ENCODE assay signal across 23 mouse cellular contexts in genomic region chr15:94942465-94942864, GRCm38 (mm10).
DNase-seq lines count a peak whose midpoint lies in the region; ATAC-seq and TF ChIP-seq lines count a peak whose summit lies in the region.
"Had no signal": no experiment of that assay in that cellular context is flagged by ENCODE, and none has a peak within 500 bp of the region (broad histone marks: within the 10 kb centered on the region; RNA-seq: fewer than 3 reads in every experiment).

No protein-coding gene starts in this region.

- no peak for TF ChIP-seq CTCF in stomach, postnatal 0 days (IDR thresholded peaks at IDR 0.05; ENCODE audit: low read depth)
- TF ChIP-seq CTCF in intestine, postnatal 0 days (IDR thresholded peaks at IDR 0.05; ENCODE audit: low read depth), result no peak

- no peaks in the 10 kb centered on the region for H3K36me3 ChIP-seq in stomach, embryonic 15.5 days
- H3K36me3 ChIP-seq in stomach, postnatal 0 days (ENCODE audit: control insufficient read depth, insufficient read depth, low read length), result no peaks in the 10 kb centered on the region
- H3K36me3 ChIP-seq in intestine, embryonic 15.5 days, result no peaks in the 10 kb centered on the region
- H3K36me3 ChIP-seq in intestine, embryonic 16.5 days (ENCODE audit: control insufficient read depth, insufficient read depth, low read length), result no peaks in the 10 kb centered on the region
- no peaks in the 10 kb centered on the region for H3K36me3 ChIP-seq in intestine, postnatal 0 days (ENCODE audit: control insufficient read depth, insufficient read depth)
- no peaks in the 10 kb centered on the region for H3K36me3 ChIP-seq in limb, embryonic 10.5 days
- H3K36me3 ChIP-seq: G1E had no signal

- no peak overlapping the region for H3K4me2 ChIP-seq in stomach, embryonic 15.5 days
- H3K4me2 ChIP-seq in stomach, postnatal 0 days (replicated peaks; ENCODE audit: low read depth), result no peak overlapping the region
- H3K4me2 ChIP-seq in intestine, embryonic 15.5 days (replicated peaks), result no peak overlapping the region
- H3K4me2 ChIP-seq in intestine, embryonic 16.5 days (ENCODE audit: low read depth, low read length), result no peak overlapping the region
- H3K4me2 ChIP-seq in intestine, postnatal 0 days (replicated peaks; ENCODE audit: low read depth), result no peak overlapping the region

- no peaks in the 10 kb centered on the region for H3K9me3 ChIP-seq in stomach, embryonic 15.5 days
- no peaks in the 10 kb centered on the region for H3K9me3 ChIP-seq in stomach, postnatal 0 days (ENCODE audit: control insufficient read depth, low read length)
- no peaks in the 10 kb centered on the region for H3K9me3 ChIP-seq in intestine, embryonic 15.5 days
- H3K9me3 ChIP-seq in intestine, embryonic 16.5 days (ENCODE audit: control insufficient read depth, low read length), result no peaks in the 10 kb centered on the region
- no peaks in the 10 kb centered on the region for H3K9me3 ChIP-seq in intestine, postnatal 0 days (ENCODE audit: control insufficient read depth)
- H3K9me3 ChIP-seq in limb, embryonic 10.5 days (replicated peaks), result no peaks in the 10 kb centered on the region

- H3K9ac ChIP-seq in stomach, embryonic 15.5 days, result no peak overlapping the region
- H3K9ac ChIP-seq in stomach, postnatal 0 days (ENCODE audit: low read length), result no peak overlapping the region
- no peak overlapping the region for H3K9ac ChIP-seq in intestine, embryonic 15.5 days
- no peak overlapping the region for H3K9ac ChIP-seq in intestine, embryonic 16.5 days (ENCODE audit: low read depth, low read length)
- H3K9ac ChIP-seq in intestine, postnatal 0 days (ENCODE audit: low read depth, low read length), result no peak overlapping the region

- no peaks in the 10 kb centered on the region for H3K27me3 ChIP-seq in stomach, embryonic 15.5 days (replicated peaks)
- no peaks in the 10 kb centered on the region for H3K27me3 ChIP-seq in stomach, postnatal 0 days (ENCODE audit: control insufficient read depth, insufficient read depth, low read length)
- no peaks in the 10 kb centered on the region for H3K27me3 ChIP-seq in intestine, embryonic 15.5 days (replicated peaks)
- no peaks in the 10 kb centered on the region for H3K27me3 ChIP-seq in intestine, embryonic 16.5 days (replicated peaks; ENCODE audit: control insufficient read depth, insufficient read depth, low read length)
- no peaks in the 10 kb centered on the region for H3K27me3 ChIP-seq in intestine, postnatal 0 days (replicated peaks; ENCODE audit: control insufficient read depth, insufficient read depth, low read length)
- no peaks in the 10 kb centered on the region for H3K27me3 ChIP-seq in limb, embryonic 10.5 days (ENCODE audit: low read depth, poor library complexity, severe bottlenecking)
- H3K27me3 ChIP-seq: CH12.LX, Patski had no signal

- DNase-seq in stomach, postnatal 0 days (ENCODE audit: low spot score), result no peak
- no peak for DNase-seq in limb, embryonic 10.5 days (ENCODE audit: low spot score)
- no peak for DNase-seq in adrenal gland, postnatal 4 days (ENCODE audit: low spot score in 2 of 2)
- DNase-seq in adrenal gland, adult 2 months, result no peak
- DNase-seq: adrenal gland, adult 8-10 months; adrenal gland, postnatal 10 days; adrenal gland, postnatal 14 days; adrenal gland, postnatal 25 days; adrenal gland, postnatal 36 days; B cell, adult 2 months; cerebellum, adult 11 months; cerebellum, adult 11-12 months; cerebellum, adult 18-20 months; cerebellum, adult 2 months had no signal

- H3K4me1 ChIP-seq in stomach, embryonic 15.5 days, result no peaks in the 10 kb centered on the region
- H3K4me1 ChIP-seq in stomach, postnatal 0 days (replicated peaks; ENCODE audit: control insufficient read depth, insufficient read depth), result no peaks in the 10 kb centered on the region
- H3K4me1 ChIP-seq in intestine, embryonic 15.5 days (replicated peaks), result no peaks in the 10 kb centered on the region
- no peaks in the 10 kb centered on the region for H3K4me1 ChIP-seq in intestine, embryonic 16.5 days (ENCODE audit: control insufficient read depth, insufficient read depth, low read length)
- H3K4me1 ChIP-seq in intestine, postnatal 0 days (replicated peaks; ENCODE audit: control insufficient read depth, insufficient read depth, low read length), result no peaks in the 10 kb centered on the region
- peaks cover 7% of the 10 kb centered on the region for H3K4me1 ChIP-seq in limb, embryonic 10.5 days

- H3K4me3 ChIP-seq in stomach, embryonic 15.5 days (replicated peaks), result no peak overlapping the region
- no peak overlapping the region for H3K4me3 ChIP-seq in stomach, postnatal 0 days (ENCODE audit: low read depth, low read length)
- H3K4me3 ChIP-seq in intestine, embryonic 15.5 days (replicated peaks), result no peak overlapping the region
- H3K4me3 ChIP-seq in intestine, embryonic 16.5 days (ENCODE audit: low read length), result no peak overlapping the region
- H3K4me3 ChIP-seq in intestine, postnatal 0 days (ENCODE audit: low read depth, low read length), result no peak overlapping the region
- H3K4me3 ChIP-seq in limb, embryonic 10.5 days, result no peak overlapping the region

- no peak overlapping the region for H3K27ac ChIP-seq in stomach, embryonic 15.5 days
- no peak overlapping the region for H3K27ac ChIP-seq in stomach, postnatal 0 days (replicated peaks)
- no peak overlapping the region for H3K27ac ChIP-seq in intestine, embryonic 15.5 days
- H3K27ac ChIP-seq in intestine, embryonic 16.5 days (ENCODE audit: low read length), result no peak overlapping the region
- no peak overlapping the region for H3K27ac ChIP-seq in intestine, postnatal 0 days (ENCODE audit: low read depth, low read length)
- no peak overlapping the region for H3K27ac ChIP-seq in limb, embryonic 10.5 days

- 0 out of 2 replicates have a peak, but pooled peaks have one; percentile 35 for ATAC-seq in stomach, embryonic 15.5 days (ENCODE audit: insufficient read depth, low FRiP score, low read depth)
- ATAC-seq in stomach, postnatal 0 days (ENCODE audit: low FRiP score, low TSS enrichment), result no peak
- peak; percentile 91 for ATAC-seq in intestine, embryonic 15.5 days
- ATAC-seq in intestine, embryonic 16.5 days, result peak; percentile 96
- peak; percentile 87 for ATAC-seq in intestine, postnatal 0 days
- ATAC-seq: activated CD4-positive, CD25-positive, alpha-beta regulatory T cell, adult 4 months; CD4-positive, CD25-positive, alpha-beta regulatory T cell, adult 4 months; Patski had no signal

- WGBS in stomach, embryonic 15.5 days, result 50% methylated on average over 1 of the region's 1 CpGs
- WGBS in stomach, postnatal 0 days, result 34% methylated on average over 1 of the region's 1 CpGs
- WGBS in intestine, embryonic 15.5 days, result 21% methylated on average over 1 of the region's 1 CpGs
- 25% methylated on average over 1 of the region's 1 CpGs for WGBS in intestine, embryonic 16.5 days
- 24% methylated on average over 1 of the region's 1 CpGs for WGBS in intestine, postnatal 0 days
- 66% methylated on average over 1 of the region's 1 CpGs for WGBS in limb, embryonic 10.5 days

- TF ChIP-seq EP300 in stomach, postnatal 0 days (optimal IDR thresholded peaks at IDR 0.05), result no peak
